Mouse (Mus musculus) ovary, adult 18-20 months (tissue): ENCODE data around the gene 1700016K19Rik.

ENCODE experiments used
- DNase-seq: peaks from one replicate; pipeline ENCODE4 v3.0.0; 2022; ENCODE audit warnings: low spot score, mixed read lengths

1700016K19Rik gene

GRCm38 (mm10) chr11:75999440-76000155 is at the start of gene 1700016K19Rik:
TSS of gene 1700016K19Rik (plus strand) at chr11:75999912.
- DNase-seq = peak; percentile 61

- no peak for DNase-seq
Observed at GRCm38 (mm10) chr11:75950459-75950858, 49.3 kb upstream of the 1700016K19Rik start.

- no peak for DNase-seq
Observed at GRCm38 (mm10) chr11:75951895-75952294, 47.8 kb upstream of the 1700016K19Rik start.

DNA sequence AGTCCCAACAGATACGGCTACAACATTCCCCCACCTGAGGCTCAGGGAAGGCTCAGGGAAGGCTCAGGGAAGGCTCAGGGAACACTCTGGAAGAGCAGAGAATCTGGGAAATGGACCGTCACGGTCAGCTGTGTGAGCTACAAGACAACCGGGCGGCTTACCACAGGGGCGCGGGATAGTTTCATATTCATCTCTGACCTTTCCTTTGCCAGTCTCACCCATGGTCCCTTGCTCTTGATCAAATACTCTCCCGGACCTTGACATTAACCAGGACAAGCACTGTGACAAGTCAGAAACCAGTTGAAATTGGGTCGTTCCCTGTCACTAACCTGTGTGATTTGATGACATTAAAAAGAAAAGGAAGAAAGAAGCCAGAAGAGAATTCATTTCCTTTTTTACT is 44.8 kb upstream of the 1700016K19Rik start:
- DNase-seq = no peak

DNA sequence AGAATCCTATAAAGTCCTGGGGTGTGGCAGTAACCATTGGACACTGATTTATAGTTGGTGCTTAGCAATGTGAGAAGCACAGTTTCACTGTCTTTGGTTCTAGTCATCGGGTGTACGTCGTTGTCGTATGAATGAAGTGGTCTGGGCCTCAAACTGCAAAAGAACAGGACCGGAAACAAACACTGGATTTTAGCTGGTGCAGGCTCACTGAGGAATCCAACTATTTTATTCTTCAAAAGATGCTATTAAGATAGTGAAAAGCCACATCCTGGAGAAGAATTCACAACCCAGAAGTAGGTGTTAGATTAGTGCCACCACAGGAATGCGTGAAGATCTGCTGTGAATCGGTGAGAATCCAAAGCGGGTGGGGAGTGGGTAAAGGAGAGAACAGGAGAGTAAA is 43.1 kb upstream of the 1700016K19Rik start:
- DNase-seq = no peak

DNA sequence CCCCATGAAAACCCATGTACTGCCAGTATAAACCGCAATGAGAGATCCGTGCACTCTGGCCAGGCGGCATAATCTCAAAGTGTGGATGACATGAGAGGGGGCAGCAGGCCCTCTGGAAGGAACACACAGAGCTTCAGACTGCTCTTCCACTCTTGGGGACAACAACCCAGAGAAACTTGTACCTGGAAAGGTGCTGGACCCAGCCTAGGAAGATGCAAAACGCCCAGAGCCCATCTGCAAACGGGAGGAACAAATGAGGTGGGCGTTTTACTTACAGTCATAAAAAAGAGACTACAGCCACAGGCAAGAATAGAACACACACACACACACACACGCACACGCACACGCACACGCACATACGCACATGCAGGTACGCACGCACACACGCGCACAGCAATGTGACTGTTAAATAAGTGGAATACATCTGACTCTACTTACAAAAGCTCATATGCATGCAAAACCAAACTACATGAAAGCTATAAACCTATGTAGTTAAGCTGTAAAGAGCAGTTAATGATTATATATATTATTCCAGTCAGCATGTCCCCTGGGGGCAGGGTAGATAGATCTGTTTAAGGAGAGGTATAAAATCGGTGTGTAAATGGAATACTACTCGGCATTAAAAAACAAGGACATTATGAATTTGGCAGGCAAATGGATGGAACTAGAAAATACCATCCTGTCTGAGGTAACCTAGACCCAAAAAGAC is 42.4 kb upstream of the 1700016K19Rik start:
- no peak for DNase-seq

- DNase-seq = no peak
Observed at GRCm38 (mm10) chr11:75961782-75962181, 37.9 kb upstream of the 1700016K19Rik start.

- peak; percentile 33 for DNase-seq
Observed at GRCm38 (mm10) chr11:75963730-75964475, 35.8 kb upstream of the 1700016K19Rik start.

- DNase-seq = no peak
Observed at GRCm38 (mm10) chr11:75964476-75964730, 35.3 kb upstream of the 1700016K19Rik start.

GRCm38 (mm10) chr11:75965674-75966400 is 33.9 kb upstream of the 1700016K19Rik start:
- no peak for DNase-seq

DNA sequence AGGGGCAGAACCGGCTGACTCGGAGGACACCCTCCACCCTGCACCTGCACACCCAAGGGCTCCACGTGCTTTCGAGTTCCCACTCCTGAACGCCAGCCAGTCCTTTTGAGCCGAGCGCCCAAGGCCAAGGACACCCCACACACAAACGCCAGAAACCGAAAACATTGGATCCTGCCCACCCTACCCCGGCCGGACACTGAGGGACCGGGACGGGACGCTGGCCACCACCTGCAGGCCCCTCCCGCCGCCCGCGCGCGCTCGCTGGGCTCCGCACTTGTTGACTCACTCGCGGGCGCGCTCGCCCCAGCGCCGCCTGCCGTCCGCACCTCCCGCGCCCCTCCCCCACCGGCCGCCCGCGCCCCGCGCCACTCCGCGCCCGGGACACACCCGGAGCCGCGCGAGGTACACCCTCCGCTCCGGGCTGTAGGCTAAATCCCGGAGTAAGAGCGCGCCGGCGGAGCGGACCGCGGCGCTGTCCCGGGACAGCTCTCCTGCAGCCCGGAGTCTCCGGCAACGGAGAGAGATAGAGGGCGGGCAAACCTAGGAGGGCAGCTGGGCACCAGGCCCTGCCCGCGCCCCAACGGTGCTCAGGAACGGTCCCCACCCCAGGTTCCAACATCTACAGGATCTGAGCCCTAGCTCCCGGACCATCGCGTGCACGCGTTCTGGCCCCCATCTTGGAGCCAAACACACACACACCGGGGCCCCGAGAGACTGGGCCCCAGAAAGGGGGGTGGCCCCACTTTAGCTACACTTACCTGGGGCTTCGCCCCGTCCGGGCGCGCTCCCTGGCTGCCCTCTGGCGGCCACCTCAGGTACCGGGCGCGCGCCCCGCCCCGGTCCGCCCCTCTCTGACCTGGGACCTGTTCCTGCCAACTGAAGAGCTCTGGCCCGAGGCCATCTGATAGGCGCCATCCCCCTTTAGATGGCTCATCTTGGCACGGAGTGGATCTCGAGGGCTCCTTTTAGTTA is 33.0 kb upstream of the 1700016K19Rik start:
- peak; percentile 79 for DNase-seq

DNA sequence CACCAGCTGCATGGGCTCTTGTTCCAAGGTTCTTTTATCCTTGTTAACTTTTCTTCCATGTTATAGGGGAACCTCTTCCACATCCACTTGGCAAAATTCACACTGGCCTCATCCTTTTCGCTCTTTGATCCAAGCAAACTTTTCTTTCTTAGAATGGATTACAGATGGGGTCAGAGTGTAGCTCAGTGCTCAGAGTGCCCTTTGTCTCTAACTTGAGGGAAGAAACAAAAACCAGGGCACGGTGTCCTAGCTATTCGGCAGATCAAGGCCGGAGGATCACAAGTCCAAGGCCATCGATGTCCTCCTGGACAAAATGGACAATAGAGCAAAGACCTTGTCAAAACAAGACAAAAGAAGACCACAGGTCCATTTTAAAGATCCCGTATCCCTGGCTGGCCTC is 31.0 kb upstream of the 1700016K19Rik start:
- no peak for DNase-seq

- DNase-seq = no peak
Observed at GRCm38 (mm10) chr11:75970629-75971028, 29.1 kb upstream of the 1700016K19Rik start.

GRCm38 (mm10) chr11:75972188-75972587 is 27.5 kb upstream of the 1700016K19Rik start:
- DNase-seq = no peak

- DNase-seq = no peak
Observed at GRCm38 (mm10) chr11:75972916-75973567, 26.7 kb upstream of the 1700016K19Rik start.

GRCm38 (mm10) chr11:75973988-75974387 is 25.7 kb upstream of the 1700016K19Rik start:
- no peak for DNase-seq

GRCm38 (mm10) chr11:75976748-75977147 is 23.0 kb upstream of the 1700016K19Rik start:
- no peak for DNase-seq

- no peak for DNase-seq
Observed at GRCm38 (mm10) chr11:75978051-75978450, 21.7 kb upstream of the 1700016K19Rik start.

DNA sequence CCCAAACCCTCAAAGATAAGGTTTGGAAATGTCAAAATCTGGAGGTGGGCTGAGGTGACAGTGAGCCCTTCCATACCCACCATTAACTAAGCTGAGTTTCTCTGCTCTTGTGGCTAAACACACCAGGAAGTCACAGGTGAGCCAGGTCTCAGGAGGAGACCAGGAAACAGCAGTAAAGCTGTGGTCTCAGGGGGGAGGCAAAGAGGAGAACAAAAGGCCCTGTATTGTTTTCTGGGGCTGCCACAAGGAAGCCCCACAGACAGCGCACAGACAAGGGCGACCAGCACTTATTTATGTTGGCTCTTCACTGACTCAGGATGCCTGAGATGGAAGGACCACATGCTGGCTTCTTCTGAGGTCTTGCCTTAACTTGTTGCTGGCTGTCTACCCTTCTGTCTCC is 19.3 kb upstream of the 1700016K19Rik start:
- DNase-seq = no peak

DNA sequence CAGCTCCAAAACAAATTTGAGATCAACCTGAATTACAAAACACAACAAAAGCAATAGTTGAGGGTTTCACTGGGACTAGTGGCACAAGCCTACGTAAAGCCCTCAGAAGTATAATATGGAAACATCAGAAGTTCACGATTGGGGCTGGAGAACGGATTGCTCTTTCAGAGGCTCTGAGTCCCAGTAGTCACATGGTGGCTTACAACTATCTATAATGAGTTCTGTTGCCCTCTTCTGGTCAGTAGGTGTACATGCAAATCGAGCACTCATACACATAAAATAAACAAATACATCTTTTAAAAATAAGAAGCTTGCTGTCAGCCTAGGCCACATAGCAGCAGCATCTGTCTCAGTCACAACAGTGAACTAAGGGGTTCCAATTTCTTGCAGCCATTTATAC is 16.5 kb upstream of the 1700016K19Rik start:
- DNase-seq = no peak

- no peak for DNase-seq
Observed at GRCm38 (mm10) chr11:75984581-75984980, 15.1 kb upstream of the 1700016K19Rik start.
